Comparison of ENCODE assay signal across 9 mouse cellular contexts in genomic region chr7:16988405-16988804, GRCm38 (mm10). TPM values are rescaled to one million over a fixed set of nuclear protein-coding genes. Genes with fewer than 3 reads are reported as not detected.
A peak's percentile ranks its signal among the peaks of the same experiment; 100 is the strongest.
DNase-seq lines count a peak whose midpoint lies in the region; ATAC-seq and TF ChIP-seq lines count a peak whose summit lies in the region.
"Had no signal": no experiment of that assay in that cellular context is flagged by ENCODE, and none has a peak within 500 bp of the region (broad histone marks: within the 10 kb centered on the region; RNA-seq: fewer than 3 reads in every experiment).

No protein-coding gene starts in this region.

- no peak overlapping the region for H3ac ChIP-seq in myocyte (ENCODE audit: control insufficient read depth, insufficient read length)

- H3K9me3 ChIP-seq in forebrain, embryonic 14.5 days (replicated peaks; ENCODE audit: control insufficient read depth, low read length), result no peaks in the 10 kb centered on the region
- H3K9me3 ChIP-seq in intestine, embryonic 15.5 days, result no peaks in the 10 kb centered on the region

- peaks cover 26% of the 10 kb centered on the region for H3K4me1 ChIP-seq in forebrain, embryonic 14.5 days (ENCODE audit: control insufficient read depth, insufficient read depth, low read length)
- peaks cover 33% of the 10 kb centered on the region for H3K4me1 ChIP-seq in intestine, embryonic 15.5 days (replicated peaks)

- H3K4me3 ChIP-seq in forebrain, embryonic 14.5 days (ENCODE audit: low read depth, low read length), result no peak overlapping the region
- H3K4me3 ChIP-seq in intestine, embryonic 15.5 days (replicated peaks), result no peak overlapping the region
- no peak overlapping the region for H3K4me3 ChIP-seq in myocyte
- H3K4me3 ChIP-seq: erythroblast, embryonic 14.5 days had no signal

- 33% methylated on average over 3 of the region's 3 CpGs for WGBS in forebrain, embryonic 14.5 days
- WGBS in intestine, embryonic 15.5 days, result 30% methylated on average over 3 of the region's 3 CpGs

- no peak overlapping the region; the same call in 1 of the 2 replicates for H3K9ac ChIP-seq in forebrain, embryonic 14.5 days (ENCODE audit: low read length)
- H3K9ac ChIP-seq in intestine, embryonic 15.5 days, result no peak overlapping the region

- no peaks in the 10 kb centered on the region for H3K27me3 ChIP-seq in forebrain, embryonic 14.5 days (replicated peaks; ENCODE audit: control insufficient read depth, insufficient read depth, low read length)
- H3K27me3 ChIP-seq in intestine, embryonic 15.5 days (replicated peaks), result no peaks in the 10 kb centered on the region
- H3K27me3 ChIP-seq in myocyte (ENCODE audit: control insufficient read depth, insufficient read depth, insufficient read length), result no peaks in the 10 kb centered on the region

- no peaks in the 10 kb centered on the region for H3K79me2 ChIP-seq in myocyte (ENCODE audit: control insufficient read depth, insufficient read depth)

- no peak overlapping the region for H3K4me2 ChIP-seq in forebrain, embryonic 14.5 days (ENCODE audit: low read length)
- no peak overlapping the region for H3K4me2 ChIP-seq in intestine, embryonic 15.5 days (replicated peaks)
- H3K4me2 ChIP-seq in myocyte (ENCODE audit: low read depth), result no peak overlapping the region

- H3K27ac ChIP-seq in forebrain, embryonic 14.5 days (ENCODE audit: low read depth, low read length), result peak overlapping the region; percentile 74
- H3K27ac ChIP-seq in intestine, embryonic 15.5 days, result peak overlapping the region; percentile 46

- DNase-seq in kidney, adult 11 months, result peak; percentile 21
- DNase-seq in kidney, adult 9 months, result no peak
- peak; percentile 76 for DNase-seq in forebrain, embryonic 14.5 days (ENCODE audit: low spot score)
- DNase-seq in frontal cortex, postnatal 14 days (ENCODE audit: low spot score in 2 of 2), result no peak
- no peak for DNase-seq in urinary bladder, postnatal 10 days (ENCODE audit: low spot score)
- DNase-seq in embryo, embryonic 10.5 days (ENCODE audit: low spot score), result no peak

- 0 out of 2 replicates have a peak, but pooled peaks have one; percentile 21 for ATAC-seq in forebrain, embryonic 14.5 days
- no peak for ATAC-seq in intestine, embryonic 15.5 days

- no peaks in the 10 kb centered on the region for H3K36me3 ChIP-seq in forebrain, embryonic 14.5 days (ENCODE audit: control insufficient read depth, insufficient read depth, low read length)
- no peaks in the 10 kb centered on the region for H3K36me3 ChIP-seq in intestine, embryonic 15.5 days
- H3K36me3 ChIP-seq in myocyte (ENCODE audit: control insufficient read depth, insufficient read depth), result no peaks in the 10 kb centered on the region

- TF ChIP-seq POLR2A in myocyte (IDR thresholded peaks at IDR 0.05; ENCODE audit: insufficient read length, low read depth), result no peak

TF ChIP-seq in myocyte, 11 proteins besides CTCF, POLR2A, EP300 and RAD21:
- TF ChIP-seq MYOD1 (IDR thresholded peaks at IDR 0.05; ENCODE audit: control insufficient read depth in 1 of 3, insufficient read length in 2 of 3, low read depth in 2 of 3) (peak in 2 of 3 experiments; percentile 69 to 70), TCF12 (IDR thresholded peaks at IDR 0.05; ENCODE audit: insufficient read depth, poor library complexity, severe bottlenecking) (peak; percentile 48), REST (IDR thresholded peaks at IDR 0.05; ENCODE audit: insufficient read depth, insufficient read length) (no peak), CEBPB (IDR thresholded peaks at IDR 0.05; ENCODE audit: insufficient read depth, poor library complexity, severe bottlenecking) (no peak), MYOG (IDR thresholded peaks at IDR 0.05; ENCODE audit: control insufficient read depth in 1 of 3, insufficient read depth in 1 of 3, insufficient read length in 2 of 3, low read depth in 2 of 3) (peak in 1 of 3 experiments; percentile 50), TCF3 (IDR thresholded peaks at IDR 0.05; ENCODE audit: insufficient read length, low read depth) (peak; percentile 23), E2F4 (IDR thresholded peaks at IDR 0.05; ENCODE audit: insufficient read depth) (no peak), POLR2AphosphoS2 (IDR thresholded peaks at IDR 0.05; ENCODE audit: insufficient read length, low read depth) (no peak), USF1 (IDR thresholded peaks at IDR 0.05; ENCODE audit: low read depth) (no peak), SRF (IDR thresholded peaks at IDR 0.05; ENCODE audit: control insufficient read depth, insufficient read length, low read depth) (no peak), MAX (IDR thresholded peaks at IDR 0.05; ENCODE audit: low read depth) (no peak)

RNA-seq across cellular contexts. Expression of gene Ccdc8, which starts 4.1 kb away (rescaled TPM):
- polyA plus RNA-seq in forebrain, embryonic 14.5 days (2014; fragmentation: Nextera tagmentation; extraction: Ambion mirVana), result 3.4 and 3.7 TPM in 2 replicates
- 28.1 and 29.0 TPM in 2 replicates for polyA plus RNA-seq in intestine, embryonic 15.5 days (2015; fragmentation: Nextera tagmentation; extraction: Ambion mirVana)
- 21.0 TPM for polyA plus RNA-seq in myocyte (2012; fragmentation: generic; extraction: Trizol)

RNA-seq across cellular contexts. Expression of gene Gm42372, which starts 5.5 kb away (rescaled TPM):
- polyA plus RNA-seq in forebrain, embryonic 14.5 days (2014; fragmentation: Nextera tagmentation; extraction: Ambion mirVana), result 3.8 and 3.9 TPM in 2 replicates
- 0.28 and 0.44 TPM in 2 replicates for polyA plus RNA-seq in intestine, embryonic 15.5 days (2015; fragmentation: Nextera tagmentation; extraction: Ambion mirVana)
- not detected for polyA plus RNA-seq in myocyte (2012; fragmentation: generic; extraction: Trizol)
- polyA plus RNA-seq: erythroblast, embryonic 14.5 days had no signal

RNA-seq across cellular contexts. Expression of gene Pnmal1, which starts 28.9 kb away (rescaled TPM):
- 55.5 and 61.9 TPM in 2 replicates for polyA plus RNA-seq in forebrain, embryonic 14.5 days (2014; fragmentation: Nextera tagmentation; extraction: Ambion mirVana)
- polyA plus RNA-seq in intestine, embryonic 15.5 days (2015; fragmentation: Nextera tagmentation; extraction: Ambion mirVana), result 3.0 and 3.1 TPM in 2 replicates
- 0.05 TPM for polyA plus RNA-seq in myocyte (2012; fragmentation: generic; extraction: Trizol)
- polyA plus RNA-seq: erythroblast, embryonic 14.5 days had no signal

RNA-seq across cellular contexts. Expression of gene Ppp5c, which starts 39.3 kb away (rescaled TPM):
- 112 and 115 TPM in 2 replicates for polyA plus RNA-seq in forebrain, embryonic 14.5 days (2014; fragmentation: Nextera tagmentation; extraction: Ambion mirVana)
- 81.5 and 89.5 TPM in 2 replicates for polyA plus RNA-seq in intestine, embryonic 15.5 days (2015; fragmentation: Nextera tagmentation; extraction: Ambion mirVana)
- polyA plus RNA-seq in myocyte (2012; fragmentation: generic; extraction: Trizol), result 126 TPM

RNA-seq across cellular contexts. Expression of gene Pnmal2, which starts 43.9 kb away (rescaled TPM):
- polyA plus RNA-seq in forebrain, embryonic 14.5 days (2014; fragmentation: Nextera tagmentation; extraction: Ambion mirVana), result 48.1 and 63.2 TPM in 2 replicates
- 8.1 and 8.3 TPM in 2 replicates for polyA plus RNA-seq in intestine, embryonic 15.5 days (2015; fragmentation: Nextera tagmentation; extraction: Ambion mirVana)
- polyA plus RNA-seq in myocyte (2012; fragmentation: generic; extraction: Trizol), result 44.4 TPM
- polyA plus RNA-seq: erythroblast, embryonic 14.5 days had no signal

Comparison
In these comparisons a context has a peak if more than half of its experiments do, and no peak if none do; other contexts are left out.
1. DNase-seq: peak in kidney, adult 11 months (single experiment) and forebrain, embryonic 14.5 days (single experiment); none in kidney, adult 9 months (single experiment), frontal cortex, postnatal 14 days (0 of 2), urinary bladder, postnatal 10 days (single experiment) and embryo, embryonic 10.5 days (single experiment).
2. RNA of gene Pnmal1, which starts 28.9 kb away (polyA plus RNA-seq): 55.5 to 61.9 TPM in forebrain, embryonic 14.5 days; 3.0 to 3.1 TPM in intestine, embryonic 15.5 days and 0.05 TPM in myocyte (single experiment); every median in the first group is over 10 times any median in the second.